Mouse (Mus musculus): Measurements from ENCODE around the gene Aadac.

Aadac gene

GRCm38 (mm10) chr3:60025417-60025816 lies at the start of gene Aadac:
Gene Aadac, plus strand, starts transcription at chr3:60025717.
- no peak for DNase-seq (ENCODE audit: low spot score)

GRCm38 (mm10) chr3:60003622-60004021 lies 21.9 kb upstream of the Aadac start:
- no peak for DNase-seq (ENCODE audit: low spot score)

- no peak for DNase-seq (ENCODE audit: low spot score)
Observed at GRCm38 (mm10) chr3:60006443-60006842, 19.1 kb upstream of the Aadac start, which contains the start of gene Aadacl2. Gene Aadacl2, plus strand, starts transcription at chr3:60006743.

- DNase-seq (ENCODE audit: low spot score), result no peak
Observed at GRCm38 (mm10) chr3:60031511-60031910, 6.0 kb downstream of the Aadac start.

GRCm38 (mm10) chr3:60046221-60046913 lies 20.9 kb downstream of the Aadac start:
- DNase-seq (ENCODE audit: low spot score), result no peak

- no peak for DNase-seq (ENCODE audit: low spot score)
Observed at GRCm38 (mm10) chr3:60053231-60053927, 27.9 kb downstream of the Aadac start.

GRCm38 (mm10) chr3:60053931-60054330 lies 28.4 kb downstream of the Aadac start:
- DNase-seq (ENCODE audit: low spot score), result no peak

GRCm38 (mm10) chr3:60056451-60056850 lies 30.9 kb downstream of the Aadac start:
- no peak for DNase-seq (ENCODE audit: low spot score)

- no peak for DNase-seq (ENCODE audit: low spot score)
Observed at GRCm38 (mm10) chr3:60057070-60057808, 31.7 kb downstream of the Aadac start.

- no peak for DNase-seq (ENCODE audit: low spot score)
Observed at GRCm38 (mm10) chr3:60057809-60058082, 32.2 kb downstream of the Aadac start.

GRCm38 (mm10) chr3:60078883-60079415 lies 53.4 kb downstream of the Aadac start:
- no peak for DNase-seq (ENCODE audit: low spot score)

- no peak for DNase-seq (ENCODE audit: low spot score)
Observed at GRCm38 (mm10) chr3:60080572-60080971, 55.1 kb downstream of the Aadac start.

GRCm38 (mm10) chr3:60081648-60082047 lies 56.1 kb downstream of the Aadac start, which contains the start of gene Sucnr1:
Gene Sucnr1, plus strand, starts transcription at chr3:60081869.
- no peak for DNase-seq (ENCODE audit: low spot score)

GRCm38 (mm10) chr3:60082746-60083145 lies 57.2 kb downstream of the Aadac start:
- DNase-seq (ENCODE audit: low spot score), result no peak

- no peak for DNase-seq (ENCODE audit: low spot score)
Observed at GRCm38 (mm10) chr3:60085729-60086128, 60.2 kb downstream of the Aadac start.
